Mouse (Mus musculus): Measurements from ENCODE around the gene Rnf40. TPM values are rescaled to one million over a fixed set of nuclear protein-coding genes. Genes with fewer than 3 reads are reported as not detected.
"Not testable (repeated sequence)": the region's sequence is repeated elsewhere in the genome, so short reads cannot be mapped to it uniquely, and the experiment has no call there.

The Rnf40 gene
- polyA plus RNA-seq, 1 experiment: 4.4 TPM

- Histone ChIP-seq H3K4me3 (replicated peaks) (no peak overlapping the region), H3K4me1 (ENCODE audit: control insufficient read depth) (peaks cover 26% of the 10 kb centered on the region), H3K36me3 (ENCODE audit: control insufficient read depth) (no peaks in the 10 kb centered on the region), H3K9me3 (ENCODE audit: control insufficient read depth, low read length) (no peaks in the 10 kb centered on the region; the same call in 1 of the 2 replicates), H3K27me3 (ENCODE audit: control insufficient read depth) (peaks cover 25% of the 10 kb centered on the region)
- no peak for TF ChIP-seq GATA1 (IDR thresholded peaks at IDR 0.05; ENCODE audit: low read length)
- TF ChIP-seq TAL1 (IDR thresholded peaks at IDR 0.05; ENCODE audit: low read length): no peak
Measured at GRCm38 (mm10) chr7:127631416-127631815, 42.8 kb downstream of the Rnf40 start.

- H3K4me1 ChIP-seq (ENCODE audit: control insufficient read depth): peaks cover 6% of the 10 kb centered on the region
- H3K4me3 ChIP-seq (replicated peaks): peak overlapping the region; percentile 45
- no peaks in the 10 kb centered on the region for H3K36me3 ChIP-seq (ENCODE audit: control insufficient read depth)
- H3K27me3 ChIP-seq (ENCODE audit: control insufficient read depth): peaks cover 69% of the 10 kb centered on the region
- no peaks in the 10 kb centered on the region for H3K9me3 ChIP-seq (ENCODE audit: control insufficient read depth, low read length)
- TF ChIP-seq TAL1 (IDR thresholded peaks at IDR 0.05; ENCODE audit: low read length) (no peak), GATA1 (IDR thresholded peaks at IDR 0.05; ENCODE audit: low read length) (no peak)
Measured at GRCm38 (mm10) chr7:127636963-127637362, 48.4 kb downstream of the Rnf40 start.

- Histone ChIP-seq H3K36me3 (ENCODE audit: control insufficient read depth) (no peaks in the 10 kb centered on the region), H3K9me3 (ENCODE audit: control insufficient read depth, low read length) (no peaks in the 10 kb centered on the region), H3K4me1 (ENCODE audit: control insufficient read depth) (peaks cover 8% of the 10 kb centered on the region), H3K27me3 (ENCODE audit: control insufficient read depth) (peaks cover 58% of the 10 kb centered on the region), H3K4me3 (replicated peaks) (no peak overlapping the region)
- TF ChIP-seq TAL1 (IDR thresholded peaks at IDR 0.05; ENCODE audit: low read length) (no peak), GATA1 (IDR thresholded peaks at IDR 0.05; ENCODE audit: low read length) (no peak)
Measured at GRCm38 (mm10) chr7:127641260-127641659, 52.7 kb downstream of the Rnf40 start.

GRCm38 (mm10) chr7:127642254-127642653 lies 53.7 kb downstream of the Rnf40 start:
- TF ChIP-seq GATA1 (IDR thresholded peaks at IDR 0.05; ENCODE audit: low read length) (no peak), TAL1 (IDR thresholded peaks at IDR 0.05; ENCODE audit: low read length) (no peak)
- no peaks in the 10 kb centered on the region for H3K36me3 ChIP-seq (ENCODE audit: control insufficient read depth)
- H3K4me1 ChIP-seq (ENCODE audit: control insufficient read depth): peaks cover 4% of the 10 kb centered on the region
- no peaks in the 10 kb centered on the region for H3K9me3 ChIP-seq (ENCODE audit: control insufficient read depth, low read length)
- H3K4me3 ChIP-seq (replicated peaks): no peak overlapping the region
- H3K27me3 ChIP-seq (ENCODE audit: control insufficient read depth): peaks cover 48% of the 10 kb centered on the region

DNA sequence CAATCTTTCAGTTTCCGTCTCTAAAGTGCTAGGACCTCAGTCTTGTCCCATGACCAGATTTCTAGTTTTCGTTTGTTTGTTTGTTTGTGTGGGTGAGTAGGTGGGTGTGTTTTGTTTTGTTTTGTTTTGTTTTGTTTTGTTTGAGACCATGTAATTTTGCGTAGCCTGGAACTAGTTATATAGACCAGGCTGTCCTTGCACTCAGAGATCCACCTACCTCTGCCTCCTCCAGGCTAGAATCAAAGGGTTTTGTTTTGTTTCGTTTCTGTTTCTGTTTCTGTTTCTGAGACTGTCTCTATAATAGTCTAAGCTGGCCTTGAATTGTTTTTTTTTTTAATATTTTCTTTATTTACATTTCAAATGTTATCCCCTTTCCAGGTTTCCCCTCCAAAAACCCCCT lies 57.8 kb downstream of the Rnf40 start:
- TF ChIP-seq TAL1 (IDR thresholded peaks at IDR 0.05; ENCODE audit: low read length) (no peak), GATA1 (IDR thresholded peaks at IDR 0.05; ENCODE audit: low read length) (no peak)
- no peaks in the 10 kb centered on the region for H3K36me3 ChIP-seq (ENCODE audit: control insufficient read depth)
- peaks cover 4% of the 10 kb centered on the region for H3K4me1 ChIP-seq (ENCODE audit: control insufficient read depth)
- H3K4me3 ChIP-seq (replicated peaks): no peak overlapping the region
- H3K9me3 ChIP-seq (ENCODE audit: control insufficient read depth, low read length): no peaks in the 10 kb centered on the region
- H3K27me3 ChIP-seq (ENCODE audit: control insufficient read depth): peaks cover 20% of the 10 kb centered on the region

- H3K27me3 ChIP-seq (ENCODE audit: control insufficient read depth): peaks cover 20% of the 10 kb centered on the region
- H3K4me1 ChIP-seq (ENCODE audit: control insufficient read depth); H3K4me3 ChIP-seq (replicated peaks); H3K36me3 ChIP-seq (ENCODE audit: control insufficient read depth); H3K9me3 ChIP-seq (ENCODE audit: control insufficient read depth, low read length): not testable (repeated sequence)
Measured at GRCm38 (mm10) chr7:127647576-127647975, 59.0 kb downstream of the Rnf40 start.

GRCm38 (mm10) chr7:127648516-127649201 lies 60.1 kb downstream of the Rnf40 start:
- Histone ChIP-seq H3K4me1 (ENCODE audit: control insufficient read depth) (peaks cover 3% of the 10 kb centered on the region), H3K36me3 (ENCODE audit: control insufficient read depth) (no peaks in the 10 kb centered on the region), H3K27me3 (ENCODE audit: control insufficient read depth) (peaks cover 13% of the 10 kb centered on the region), H3K9me3 (ENCODE audit: control insufficient read depth, low read length) (no peaks in the 10 kb centered on the region), H3K4me3 (replicated peaks) (no peak overlapping the region)
- no peak for TF ChIP-seq GATA1 (IDR thresholded peaks at IDR 0.05; ENCODE audit: low read length)
- TF ChIP-seq TAL1 (IDR thresholded peaks at IDR 0.05; ENCODE audit: low read length): no peak

DNA sequence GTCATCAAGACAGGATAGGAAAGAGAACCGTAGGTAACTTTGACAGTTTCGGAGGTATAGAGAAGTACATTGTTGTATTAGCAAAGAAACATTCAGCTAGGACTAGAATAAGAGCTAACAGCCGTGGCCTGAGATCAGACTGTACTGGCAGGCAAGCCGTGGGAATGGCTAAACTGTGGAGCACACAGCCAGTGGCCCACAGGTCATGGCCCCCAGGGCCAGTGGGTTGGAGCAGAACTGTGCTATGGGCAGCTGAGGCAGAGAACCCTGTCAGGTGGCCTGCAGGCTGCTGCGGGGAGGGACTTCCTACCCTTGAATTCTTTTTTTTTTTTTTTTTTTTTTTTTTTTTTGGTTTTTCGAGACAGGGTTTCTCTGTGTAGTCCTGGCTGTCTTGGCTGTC lies 60.6 kb downstream of the Rnf40 start:
- Histone ChIP-seq H3K27me3 (ENCODE audit: control insufficient read depth) (peaks cover 12% of the 10 kb centered on the region), H3K36me3 (ENCODE audit: control insufficient read depth) (no peaks in the 10 kb centered on the region), H3K4me1 (ENCODE audit: control insufficient read depth) (peaks cover 2% of the 10 kb centered on the region; the same call in 1 of the 2 replicates), H3K9me3 (ENCODE audit: control insufficient read depth, low read length) (no peaks in the 10 kb centered on the region), H3K4me3 (replicated peaks) (no peak overlapping the region)
- TF ChIP-seq GATA1 (IDR thresholded peaks at IDR 0.05; ENCODE audit: low read length) (no peak), TAL1 (IDR thresholded peaks at IDR 0.05; ENCODE audit: low read length) (no peak)

GRCm38 (mm10) chr7:127651624-127652023 lies 63.1 kb downstream of the Rnf40 start:
- Histone ChIP-seq H3K4me3 (replicated peaks) (no peak overlapping the region), H3K4me1 (ENCODE audit: control insufficient read depth) (peaks cover 2% of the 10 kb centered on the region; the same call in 1 of the 2 replicates), H3K9me3 (ENCODE audit: control insufficient read depth, low read length) (no peaks in the 10 kb centered on the region; the same call in 1 of the 2 replicates), H3K36me3 (ENCODE audit: control insufficient read depth) (no peaks in the 10 kb centered on the region), H3K27me3 (ENCODE audit: control insufficient read depth) (peaks cover 10% of the 10 kb centered on the region)
- no peak for TF ChIP-seq GATA1 (IDR thresholded peaks at IDR 0.05; ENCODE audit: low read length)
- TF ChIP-seq TAL1 (IDR thresholded peaks at IDR 0.05; ENCODE audit: low read length): no peak

- H3K36me3 ChIP-seq (ENCODE audit: control insufficient read depth): no peaks in the 10 kb centered on the region
- no peak overlapping the region for H3K4me3 ChIP-seq (replicated peaks)
- TF ChIP-seq TAL1 (IDR thresholded peaks at IDR 0.05; ENCODE audit: low read length): no peak
- no peak for TF ChIP-seq GATA1 (IDR thresholded peaks at IDR 0.05; ENCODE audit: low read length)
- no peaks in the 10 kb centered on the region; the same call in 1 of the 2 replicates for H3K9me3 ChIP-seq (ENCODE audit: control insufficient read depth, low read length)
- H3K4me1 ChIP-seq (ENCODE audit: control insufficient read depth): peaks cover 2% of the 10 kb centered on the region; the same call in 1 of the 2 replicates
- peaks cover 10% of the 10 kb centered on the region for H3K27me3 ChIP-seq (ENCODE audit: control insufficient read depth)
Measured at GRCm38 (mm10) chr7:127652050-127652449, 63.5 kb downstream of the Rnf40 start.

Measured in erythroblast, embryonic 14.5 days (primary cell).